Mouse (Mus musculus) kidney, embryonic 14.5 days (tissue): Measurements from ENCODE around the gene Tlr6. TPM values are rescaled to one million over a fixed set of nuclear protein-coding genes. Genes with fewer than 3 reads are reported as not detected.

Experiments
- ATAC-seq: fragments of 200-750 bp; cut with Nextera tagmentation; 2 replicates; pipeline ENCODE4 v1.8.0; 2017; ENCODE audit warnings: moderate number of reproducible peaks, mild to moderate bottlenecking, moderate TSS enrichment, moderate library complexity; ENCODE audit not compliant: low FRiP score, low TSS enrichment
- H3K27ac ChIP-seq: fragments of 300-500 bp; sonication (generic); 2 replicates; pipeline ENCODE4 v1.5.1; 2014; ENCODE audit warnings: low read depth, mild to moderate bottlenecking, low read length, moderate library complexity, mixed read lengths
- H3K27me3 ChIP-seq: fragments of 300-500 bp; sonication (generic); 2 replicates; pipeline ENCODE4 v1.6.1; 2014; ENCODE audit warnings: mild to moderate bottlenecking, low read length; ENCODE audit not compliant: control insufficient read depth, insufficient read depth
- H3K36me3 ChIP-seq: fragments of 300-500 bp; sonication (generic); 2 replicates; pipeline ENCODE4 v1.6.1; 2014; ENCODE audit warnings: low read length, mixed read lengths; ENCODE audit not compliant: control insufficient read depth, insufficient read depth
- H3K4me1 ChIP-seq: fragments of 300-500 bp; sonication (generic); 2 replicates; pipeline ENCODE4 v1.6.1; 2014; ENCODE audit warnings: low read length, mixed read lengths; ENCODE audit not compliant: control insufficient read depth, insufficient read depth
- H3K4me2 ChIP-seq: fragments of 300-500 bp; sonication (generic); replicated peaks from 2 replicates; pipeline ENCODE4 v1.6.1; 2014; ENCODE audit warnings: low read depth, mild to moderate bottlenecking, low read length
- H3K4me3 ChIP-seq: fragments of 300-500 bp; sonication (generic); 2 replicates; pipeline ENCODE4 v1.5.1; 2014; ENCODE audit warnings: mild to moderate bottlenecking, low read length
- H3K9ac ChIP-seq: fragments of 300-500 bp; sonication (generic); 2 replicates; pipeline ENCODE4 v1.6.1; 2014; ENCODE audit warnings: low read depth, mild to moderate bottlenecking, low read length, moderate library complexity
- H3K9me3 ChIP-seq: fragments of 300-500 bp; sonication (generic); 2 replicates; pipeline ENCODE4 v1.6.1; 2016; ENCODE audit warnings: low read length; ENCODE audit not compliant: control insufficient read depth
- WGBS: fragments of 180-500 bp; shearing (Covaris S2); extraction: QIAGEN DNeasy Blood & Tissue Kit; methylation state at CpG from one replicate; pipeline ENCODE4 v1.1.7; 2014; 5-methylcytosine and 5-hydroxymethylcytosine counted together
- microRNA counts: library from miRNA; unstranded; fragments of <30 nt; microRNA quantifications from one replicate; lab custom pipeline; 2017
- microRNA-seq: library from miRNA; unstranded; fragments of <30 nt; microRNA quantifications from one replicate; pipeline ENCODE4, GENCODE M21; 2016
- polyA plus RNA-seq: library from polyadenylated mRNA; unstranded; fragments of >200 nt; fragmentation: Nextera tagmentation; extraction: Ambion mirVana; gene quantifications from 2 replicates; pipeline ENCODE4 v1.2.1, GENCODE M21; 2014

Tlr6 gene
- polyA plus RNA-seq, 1 experiment from 2014 or later, result 0.49 TPM

- no peak overlapping the region for H3K4me2 ChIP-seq
- no peaks in the 10 kb centered on the region for H3K4me1 ChIP-seq
- no peak for ATAC-seq
- H3K9me3 ChIP-seq, result no peaks in the 10 kb centered on the region
- no peak overlapping the region for H3K27ac ChIP-seq
- no peak overlapping the region for H3K4me3 ChIP-seq
- 90% methylated on average over 5 of the region's 5 CpGs for WGBS
- H3K36me3 ChIP-seq, result no peaks in the 10 kb centered on the region
- H3K27me3 ChIP-seq, result no peaks in the 10 kb centered on the region
- H3K9ac ChIP-seq, result no peak overlapping the region
These were observed 52.0 kb downstream of the Tlr6 start for GRCm38 (mm10) chr5:64907906-64908305.

GRCm38 (mm10) chr5:64905516-64906271, 54.2 kb downstream of the Tlr6 start:
- Histone ChIP-seq H3K9me3 (peaks cover 5% of the 10 kb centered on the region; the same call in 1 of the 2 replicates), H3K4me2 (no peak overlapping the region), H3K4me3 (no peak overlapping the region), H3K36me3 (no peaks in the 10 kb centered on the region), H3K27ac (no peak overlapping the region), H3K4me1 (no peaks in the 10 kb centered on the region), H3K27me3 (no peaks in the 10 kb centered on the region), H3K9ac (no peak overlapping the region)
- no peak for ATAC-seq
- 64% methylated on average over 14 of the region's 14 CpGs for WGBS

MicroRNAs within 50 kb of the gene (microRNA counts, 519-probe panel; counts per million panel counts)
- microRNA mmu-miR-574-3p (lab: Ali Mortazavi, UCI), result 1,313 counts per million, percentile 2 among the panel's probes with 10 or more counts
- microRNA mmu-miR-574-5p (lab: Ali Mortazavi, UCI), result not detected

Small RNAs within 50 kb of the gene (microRNA-seq; reads per million reads assigned to microRNA genes)
- gene Mir574, result 94.9 reads per million, percentile 53 among the genes with 10 or more reads in this experiment

Other genes with a start within 250 kb of the Tlr6 start
- 45.1 and 78.4 TPM in 2 replicates for gene Klf3, start 156.7 kb downstream of the Tlr6 start, polyA plus RNA-seq
- 0.70 and 0.89 TPM in 2 replicates for gene Tlr1, start 26.5 kb downstream of the Tlr6 start, polyA plus RNA-seq
- 19.5 and 30.2 TPM in 2 replicates for gene Fam114a1, start 10.0 kb upstream of the Tlr6 start, polyA plus RNA-seq
- 0.13 and 0.31 TPM in 2 replicates for gene Tmem156, start 132.0 kb upstream of the Tlr6 start, polyA plus RNA-seq
- gene Klhl5, start 147.4 kb upstream of the Tlr6 start, polyA plus RNA-seq, result 16.1 and 22.4 TPM in 2 replicates
- gene Wdr19, start 239.6 kb upstream of the Tlr6 start, polyA plus RNA-seq, result 8.7 and 15.8 TPM in 2 replicates